In genomic region chr5:44798056-44798455, GRCm38 (mm10) we compare ENCODE assay signal across 7 mouse cellular contexts. TPM values are rescaled to one million over a fixed set of nuclear protein-coding genes. Genes with fewer than 3 reads are reported as not detected.
DNase-seq lines count a peak whose midpoint lies in the region; ATAC-seq and TF ChIP-seq lines count a peak whose summit lies in the region.

No protein-coding gene starts in this region.

- DNase-seq in lung, postnatal 4 days, result no peak
- no peak for DNase-seq in hindbrain, embryonic 10.5 days (ENCODE audit: low spot score)
- no peak for DNase-seq in liver, embryonic 14.5 days (ENCODE audit: low read depth in 3 of 3, low spot score in 3 of 3)
- no peak for DNase-seq in stomach, postnatal 0 days (ENCODE audit: low spot score)
- DNase-seq in c-Kit-positive CD71-positive TER-119-positive erythroid progenitor cells, embryonic 14.5 days (ENCODE audit: low spot score), result no peak

- no peak for TF ChIP-seq EP300 in liver, embryonic 14.5 days (IDR thresholded peaks at IDR 0.05; ENCODE audit: low read depth)
- no peak for TF ChIP-seq EP300 in stomach, postnatal 0 days (optimal IDR thresholded peaks at IDR 0.05)

- 9% methylated on average over 2 of the region's 2 CpGs for WGBS in lung, embryonic 16.5 days
- 11% methylated on average over 2 of the region's 2 CpGs for WGBS in hindbrain, embryonic 10.5 days
- 24% methylated on average over 2 of the region's 2 CpGs for WGBS in liver, embryonic 14.5 days (ENCODE audit: insufficient replicate concordance)
- 9% methylated on average over 2 of the region's 2 CpGs for WGBS in stomach, postnatal 0 days

- H3K9ac ChIP-seq in lung, embryonic 16.5 days (ENCODE audit: low read length), result peak overlapping the region; percentile 65
- no peak overlapping the region for H3K9ac ChIP-seq in liver, embryonic 14.5 days (replicated peaks)
- H3K9ac ChIP-seq in stomach, postnatal 0 days (ENCODE audit: low read length), result peak overlapping the region; percentile 56

- no peaks in the 10 kb centered on the region for H3K9me3 ChIP-seq in lung, embryonic 16.5 days (ENCODE audit: control insufficient read depth, low read length)
- H3K9me3 ChIP-seq in hindbrain, embryonic 10.5 days, result no peaks in the 10 kb centered on the region
- H3K9me3 ChIP-seq in liver, embryonic 14.5 days (ENCODE audit: control insufficient read depth, low read length), result no peaks in the 10 kb centered on the region
- H3K9me3 ChIP-seq in stomach, postnatal 0 days (ENCODE audit: control insufficient read depth, low read length), result no peaks in the 10 kb centered on the region

- H3K4me3 ChIP-seq in lung, embryonic 16.5 days (ENCODE audit: low read length), result peak overlapping the region; percentile 60
- peak overlapping the region; percentile 49 for H3K4me3 ChIP-seq in hindbrain, embryonic 10.5 days
- peak overlapping the region; percentile 12 to 24; a peak in 2 of 4 replicates for H3K4me3 ChIP-seq in liver, embryonic 14.5 days (ENCODE audit: insufficient read depth in 1 of 2, low read depth in 2 of 2, low read length in 2 of 2)
- H3K4me3 ChIP-seq in stomach, postnatal 0 days (ENCODE audit: low read depth, low read length), result peak overlapping the region; percentile 43

- no peaks in the 10 kb centered on the region for H3K27me3 ChIP-seq in lung, embryonic 16.5 days (ENCODE audit: control insufficient read depth, insufficient read depth, low read depth, low read length)
- H3K27me3 ChIP-seq in hindbrain, embryonic 10.5 days (ENCODE audit: insufficient read depth, poor library complexity, severe bottlenecking), result no peaks in the 10 kb centered on the region
- H3K27me3 ChIP-seq in liver, embryonic 14.5 days (ENCODE audit: control insufficient read depth, insufficient read depth, low read length), result no peaks in the 10 kb centered on the region
- H3K27me3 ChIP-seq in stomach, postnatal 0 days (ENCODE audit: control insufficient read depth, insufficient read depth, low read length), result no peaks in the 10 kb centered on the region

- H3K4me2 ChIP-seq in lung, embryonic 16.5 days (ENCODE audit: low read depth, low read length), result peak overlapping the region; percentile 74
- 0 out of 2 replicates have a peak overlapping the region, but pooled peaks have one; percentile 11 for H3K4me2 ChIP-seq in liver, embryonic 14.5 days (ENCODE audit: low read depth)
- H3K4me2 ChIP-seq in stomach, postnatal 0 days (replicated peaks; ENCODE audit: low read depth), result peak overlapping the region; percentile 52

- TF ChIP-seq CTCF in liver, embryonic 14.5 days (IDR thresholded peaks at IDR 0.05; ENCODE audit: low read depth), result no peak
- TF ChIP-seq CTCF in stomach, postnatal 0 days (IDR thresholded peaks at IDR 0.05; ENCODE audit: low read depth), result no peak

- H3K36me3 ChIP-seq in lung, embryonic 16.5 days (ENCODE audit: control insufficient read depth, insufficient read depth, low read length), result no peaks in the 10 kb centered on the region
- H3K36me3 ChIP-seq in hindbrain, embryonic 10.5 days, result no peaks in the 10 kb centered on the region
- H3K36me3 ChIP-seq in liver, embryonic 14.5 days (replicated peaks; ENCODE audit: control insufficient read depth, insufficient read depth, low read depth), result no peaks in the 10 kb centered on the region
- no peaks in the 10 kb centered on the region for H3K36me3 ChIP-seq in stomach, postnatal 0 days (ENCODE audit: control insufficient read depth, insufficient read depth, low read length)

- no peak for ATAC-seq in lung, embryonic 16.5 days (ENCODE audit: low read depth)
- no peak for ATAC-seq in liver, embryonic 14.5 days (ENCODE audit: insufficient read depth)
- ATAC-seq in stomach, postnatal 0 days (ENCODE audit: low FRiP score, low TSS enrichment), result no peak
- ATAC-seq in erythroid progenitor cell, adult 5-6 weeks (replicated peaks; ENCODE audit: low FRiP score, poor library complexity, severe bottlenecking), result no peak

- H3K4me1 ChIP-seq in lung, embryonic 16.5 days (replicated peaks; ENCODE audit: control insufficient read depth, insufficient read depth, low read length), result peaks cover 12% of the 10 kb centered on the region; the same call in 1 of the 2 replicates
- peaks cover 33% of the 10 kb centered on the region for H3K4me1 ChIP-seq in hindbrain, embryonic 10.5 days (replicated peaks)
- H3K4me1 ChIP-seq in liver, embryonic 14.5 days (replicated peaks; ENCODE audit: control insufficient read depth in 2 of 2, insufficient read depth in 2 of 2, low read length in 1 of 2), result no peaks in the 10 kb centered on the region
- no peaks in the 10 kb centered on the region for H3K4me1 ChIP-seq in stomach, postnatal 0 days (replicated peaks; ENCODE audit: control insufficient read depth, insufficient read depth)

- no peak overlapping the region; the same call in 1 of the 2 replicates for H3K27ac ChIP-seq in lung, embryonic 16.5 days (ENCODE audit: low read length)
- H3K27ac ChIP-seq in hindbrain, embryonic 10.5 days, result peak overlapping the region; percentile 69; the same call in 1 of the 2 replicates
- no peak overlapping the region for H3K27ac ChIP-seq in liver, embryonic 14.5 days
- H3K27ac ChIP-seq in stomach, postnatal 0 days (replicated peaks), result peak overlapping the region; percentile 53

RNA-seq across cellular contexts. Expression of gene Ldb2, which starts 1.4 kb away (rescaled TPM):
- 49.5 and 52.4 TPM in 2 replicates for polyA plus RNA-seq in lung, embryonic 16.5 days (2015; fragmentation: Nextera tagmentation; extraction: Ambion mirVana)
- polyA plus RNA-seq in hindbrain, embryonic 10.5 days (2016; fragmentation: Nextera tagmentation; extraction: Ambion mirVana), result 21.8 and 24.0 TPM in 2 replicates
- 1.2 and 2.0 TPM in 2 replicates for polyA plus RNA-seq in liver, embryonic 14.5 days (2012; rRNA removed)
- polyA plus RNA-seq in liver, embryonic 14.5 days (2014; fragmentation: Nextera tagmentation; extraction: Ambion mirVana), result 3.0 and 4.2 TPM in 2 replicates
- polyA plus RNA-seq in stomach, postnatal 0 days (2015; fragmentation: Nextera tagmentation; extraction: Ambion mirVana), result 14.4 and 15.8 TPM in 2 replicates
- total RNA-seq in erythroid progenitor cell, adult 5-6 weeks (2015; ENCODE audit: low replicate concordance), result 1.3 TPM in 1 of 2 replicates, not detected in the other
- not detected in 2 replicates for total RNA-seq in erythroid progenitor cell, adult 5-6 weeks (2017; ENCODE audit: low replicate concordance)

Comparison
In these comparisons a context has a peak if more than half of its experiments do, and no peak if none do; other contexts are left out.
1. H3K27ac ChIP-seq: peak in hindbrain, embryonic 10.5 days (single experiment) and stomach, postnatal 0 days (single experiment); none in lung, embryonic 16.5 days (single experiment) and liver, embryonic 14.5 days (single experiment).
2. H3K4me2 ChIP-seq: peak in every context shown above with its lines; median percentile 74 in lung, embryonic 16.5 days; 52 in stomach, postnatal 0 days; 11 in liver, embryonic 14.5 days.
3. Peak in every context shown above with its lines, with median percentiles within 50 percentile points of each other: H3K4me3 ChIP-seq.